Mouse (Mus musculus) thymus, postnatal 0 days (tissue): ENCODE data around the gene Fgfr2. TPM values are rescaled to one million over a fixed set of nuclear protein-coding genes. Genes with fewer than 3 reads are reported as not detected.
"Not testable (repeated sequence)": the region's sequence is repeated elsewhere in the genome, so short reads cannot be mapped to it uniquely, and the experiment has no call there.

Source experiments
- DNase-seq: peaks from one replicate; pipeline ENCODE4 v3.0.0-alpha.2; 2015; ENCODE audit warnings: low spot score
- polyA plus RNA-seq: library from polyadenylated mRNA; unstranded; fragments of >200 nt; fragmentation: Nextera tagmentation; extraction: Ambion mirVana; gene quantifications from 2 replicates; pipeline ENCODE4 v1.2.1, GENCODE M21; 2015

The Fgfr2 gene
- polyA plus RNA-seq, 1 experiment from 2014 or later: 23.6 TPM

GRCm38 (mm10) chr7:130622359-130622758 lies 2500.8 kb downstream of the Fgfr2 start:
- DNase-seq: no peak

DNA sequence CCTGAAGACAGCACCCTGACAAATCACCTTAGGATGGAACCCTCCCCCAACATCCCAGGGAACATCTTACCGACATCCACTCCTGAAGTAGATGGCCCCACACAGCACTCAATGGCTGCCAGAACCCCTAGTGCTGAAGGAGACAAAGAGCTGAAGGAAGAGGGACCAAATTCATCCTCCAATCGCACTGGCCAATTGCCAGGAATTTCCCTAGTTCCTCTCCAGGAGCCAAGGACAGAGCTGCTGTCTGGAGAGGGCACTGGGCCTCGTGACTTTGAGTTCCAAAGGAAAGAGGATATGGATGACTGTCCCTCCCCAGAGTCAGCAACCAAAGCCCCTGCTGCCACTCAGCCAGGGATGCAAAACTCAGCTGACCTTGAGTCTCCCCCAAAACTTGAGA lies 2501.2 kb downstream of the Fgfr2 start:
- DNase-seq: no peak

- no peak for DNase-seq
Measured at GRCm38 (mm10) chr7:130621068-130621467, 2502.1 kb downstream of the Fgfr2 start.

- no peak for DNase-seq
Measured at GRCm38 (mm10) chr7:130617591-130617990, 2505.6 kb downstream of the Fgfr2 start.

- no peak for DNase-seq
Measured at GRCm38 (mm10) chr7:130613973-130614372, 2509.2 kb downstream of the Fgfr2 start.

GRCm38 (mm10) chr7:130606958-130607357 lies 2516.2 kb downstream of the Fgfr2 start:
- DNase-seq: no peak

DNA sequence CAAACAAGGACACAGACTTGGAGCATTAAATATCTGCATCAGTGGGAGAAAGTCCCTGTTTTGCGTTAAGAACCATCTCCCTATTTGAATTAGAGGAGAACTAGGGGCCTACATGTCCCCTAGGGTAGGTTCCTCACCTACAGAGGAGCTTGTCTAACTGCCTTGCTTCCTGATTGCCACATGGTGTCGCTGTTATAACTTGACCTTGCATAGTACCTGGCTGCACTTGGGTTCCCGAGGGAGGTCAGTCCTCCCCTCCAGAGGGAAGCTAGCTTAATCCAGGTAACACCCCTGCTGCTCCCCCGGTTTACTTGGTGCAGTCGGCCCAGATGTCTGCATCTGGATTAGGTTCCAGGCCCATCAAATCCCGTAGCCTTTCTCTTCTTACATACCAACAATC lies 2518.0 kb downstream of the Fgfr2 start:
- peak; percentile 33 for DNase-seq

GRCm38 (mm10) chr7:130604390-130604789 lies 2518.8 kb downstream of the Fgfr2 start:
- DNase-seq: no peak

GRCm38 (mm10) chr7:130603556-130603955 lies 2519.6 kb downstream of the Fgfr2 start:
- DNase-seq: no peak

DNA sequence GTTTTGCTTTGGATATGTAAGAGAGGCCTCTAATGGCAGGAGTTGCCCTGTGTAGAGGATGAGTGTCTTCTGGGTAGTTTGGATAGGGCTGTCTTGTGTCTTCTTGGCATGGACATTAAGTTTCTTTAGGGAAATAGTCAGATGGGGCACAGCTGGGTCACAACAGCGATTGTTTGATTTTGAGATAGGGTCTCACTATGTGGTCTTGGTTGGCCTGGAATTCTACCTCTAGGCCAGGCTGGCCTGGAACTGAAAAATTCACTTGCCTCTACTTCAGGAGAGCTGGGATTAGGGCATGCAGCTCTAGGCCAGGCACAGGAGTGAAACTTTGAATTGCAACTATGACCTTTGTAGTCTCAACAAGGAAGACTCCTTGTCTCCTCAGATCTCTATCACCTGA lies 2520.3 kb downstream of the Fgfr2 start:
- DNase-seq: no peak

- DNase-seq: no peak
Measured at GRCm38 (mm10) chr7:130600546-130600945, 2522.6 kb downstream of the Fgfr2 start.

GRCm38 (mm10) chr7:130600074-130600473 lies 2523.1 kb downstream of the Fgfr2 start:
- DNase-seq: no peak

- no peak for DNase-seq
Measured at GRCm38 (mm10) chr7:130597546-130597945, 2525.6 kb downstream of the Fgfr2 start.

DNA sequence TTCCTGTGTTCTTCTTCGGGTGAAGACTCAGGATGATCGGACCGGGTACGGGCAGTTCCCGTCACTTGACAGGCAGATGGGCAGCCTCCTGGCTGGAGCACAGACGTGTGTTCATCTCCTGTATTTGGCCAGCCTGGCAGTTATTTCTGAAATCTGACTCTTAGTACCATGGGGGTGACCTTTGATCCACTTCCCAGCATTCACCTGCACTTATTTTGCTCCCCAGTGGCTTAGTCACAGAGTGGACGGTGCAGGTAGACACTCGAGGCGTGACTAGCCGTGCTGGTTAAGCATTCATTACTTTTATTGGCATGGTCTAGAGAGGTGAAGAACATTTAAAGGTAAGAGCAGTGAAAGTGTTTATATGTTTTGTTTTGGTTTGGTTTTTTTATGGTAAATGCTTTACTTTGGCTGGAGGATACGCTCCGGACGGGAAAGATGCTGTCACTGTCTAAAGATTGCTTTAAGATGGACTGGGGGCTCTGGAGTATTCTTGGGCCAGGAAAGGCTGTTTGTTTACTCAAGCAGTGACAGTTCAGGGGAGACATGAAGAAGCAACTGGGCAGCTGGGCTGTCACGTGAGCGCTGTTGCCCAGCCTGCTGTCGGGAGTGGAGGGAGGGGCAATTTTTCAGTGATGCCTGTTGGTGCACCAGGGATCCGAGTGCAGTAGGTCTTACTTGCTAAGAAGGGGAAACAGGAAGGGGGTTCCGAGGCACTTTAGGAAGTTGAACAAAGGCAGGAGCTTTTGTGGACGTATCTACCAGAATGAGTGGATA lies 2526.9 kb downstream of the Fgfr2 start:
- DNase-seq: not testable (repeated sequence)

DNA sequence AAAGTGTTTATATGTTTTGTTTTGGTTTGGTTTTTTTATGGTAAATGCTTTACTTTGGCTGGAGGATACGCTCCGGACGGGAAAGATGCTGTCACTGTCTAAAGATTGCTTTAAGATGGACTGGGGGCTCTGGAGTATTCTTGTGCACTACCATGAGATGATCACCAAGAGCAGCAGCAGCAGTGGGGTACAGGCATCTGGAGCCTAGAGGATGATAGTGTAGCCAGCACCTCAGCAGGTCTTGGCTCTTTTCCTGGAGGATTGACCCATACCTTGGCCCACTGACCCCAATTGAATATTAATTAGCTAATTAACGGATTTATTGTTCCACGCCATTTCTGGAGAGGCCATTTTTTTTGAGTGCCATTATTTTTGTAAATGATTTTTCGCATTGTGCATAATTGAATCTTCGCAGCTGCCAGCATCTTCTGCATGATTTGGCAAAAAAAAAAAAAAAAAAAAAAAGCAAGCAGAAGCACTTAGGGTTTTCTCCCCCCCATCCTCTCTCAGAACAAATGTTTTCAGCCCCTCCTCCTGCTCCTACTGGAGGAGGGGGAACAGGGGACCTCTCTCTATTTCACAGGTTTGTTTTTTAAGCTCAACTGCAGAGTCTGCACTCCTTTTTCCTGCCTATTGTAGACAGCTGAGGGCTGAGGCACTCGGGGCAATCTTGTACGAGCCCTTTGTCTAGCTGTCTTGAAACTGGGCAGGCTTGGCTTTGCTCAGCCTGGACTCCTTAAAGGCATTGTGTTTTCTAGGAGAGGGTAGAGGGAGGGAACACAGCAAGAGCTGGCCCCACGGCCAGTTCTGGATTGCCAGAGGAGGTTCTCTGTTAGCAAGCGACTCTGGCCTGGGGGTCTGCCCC lies 2529.5 kb downstream of the Fgfr2 start:
- DNase-seq: not testable (repeated sequence)

DNA sequence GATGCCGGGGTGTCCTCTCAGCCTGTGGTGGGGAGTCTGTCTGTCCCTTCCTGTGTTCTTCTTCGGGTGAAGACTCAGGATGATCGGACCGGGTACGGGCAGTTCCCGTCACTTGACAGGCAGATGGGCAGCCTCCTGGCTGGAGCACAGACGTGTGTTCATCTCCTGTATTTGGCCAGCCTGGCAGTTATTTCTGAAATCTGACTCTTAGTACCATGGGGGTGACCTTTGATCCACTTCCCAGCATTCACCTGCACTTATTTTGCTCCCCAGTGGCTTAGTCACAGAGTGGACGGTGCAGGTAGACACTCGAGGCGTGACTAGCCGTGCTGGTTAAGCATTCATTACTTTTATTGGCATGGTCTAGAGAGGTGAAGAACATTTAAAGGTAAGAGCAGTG lies 2530.2 kb downstream of the Fgfr2 start:
- not testable (repeated sequence) for DNase-seq

DNA sequence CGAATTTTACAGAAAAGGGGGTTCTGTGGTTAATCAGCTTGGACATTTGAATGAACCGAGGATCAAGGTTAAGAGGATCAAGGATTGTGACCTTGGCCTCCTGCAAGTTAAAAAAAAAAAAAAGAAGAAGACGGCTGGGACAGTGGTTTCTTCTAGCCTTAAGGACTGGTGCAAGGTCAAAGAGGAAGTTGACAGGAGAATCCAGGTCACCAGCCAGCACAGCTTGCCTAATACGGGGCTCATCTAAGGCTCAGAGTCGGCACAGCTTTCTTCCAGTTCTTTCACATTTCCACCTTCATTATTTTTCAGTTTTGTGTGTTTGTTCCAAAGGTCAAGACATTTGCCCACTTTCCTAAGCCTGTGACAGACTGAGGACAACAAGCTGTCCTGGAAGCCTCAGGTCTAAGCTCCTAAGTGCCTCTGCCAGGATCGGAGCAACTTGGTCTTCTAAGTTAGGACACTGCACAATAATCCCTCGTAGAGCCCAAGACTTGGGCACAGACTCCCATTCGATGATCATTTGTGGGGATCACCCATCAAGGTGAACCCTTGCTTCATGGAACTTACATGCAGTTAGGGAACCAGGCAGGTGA lies 2532.2 kb downstream of the Fgfr2 start:
- no peak for DNase-seq

- DNase-seq: no peak
Measured at GRCm38 (mm10) chr7:130590081-130590828, 2532.9 kb downstream of the Fgfr2 start.

GRCm38 (mm10) chr7:130586521-130587072 lies 2536.6 kb downstream of the Fgfr2 start:
- no peak for DNase-seq

DNA sequence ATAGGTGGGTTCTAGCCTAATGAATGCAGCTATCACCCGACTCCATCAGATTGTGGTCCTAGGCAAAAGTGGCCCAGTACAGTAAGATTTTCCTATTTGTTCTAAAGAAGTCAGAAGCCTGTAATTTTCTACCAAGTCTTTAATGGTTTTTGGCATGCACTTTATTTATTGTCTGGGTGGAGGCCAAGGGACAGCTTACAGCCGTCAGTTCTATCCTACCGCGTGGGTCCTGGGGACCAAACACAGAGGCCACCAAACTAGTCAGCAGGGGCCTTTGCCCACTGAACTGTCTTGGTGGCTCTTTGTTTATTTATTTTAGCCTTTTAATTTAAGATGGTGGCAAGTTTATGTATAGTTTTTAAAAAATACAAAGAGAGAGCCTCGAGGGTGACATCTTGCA lies 2544.5 kb downstream of the Fgfr2 start:
- no peak for DNase-seq

GRCm38 (mm10) chr7:130578066-130578465 lies 2545.1 kb downstream of the Fgfr2 start:
- no peak for DNase-seq
